Mouse (Mus musculus) MEL (cell line): ENCODE results near the gene Gm609.

Experiments used
- ELF1 ChIP-seq: IDR thresholded peaks from 2 replicates; pipeline ENCODE4 v1.6.1; 2014; ENCODE audit warnings: low read depth, mild to moderate bottlenecking, inconsistent platforms, low read length, improper control_type of control experiment, moderate library complexity
- NRF1 ChIP-seq: IDR thresholded peaks from 2 replicates; pipeline ENCODE4 v1.6.1; 2014; ENCODE audit warnings: low read depth, mild to moderate bottlenecking, inconsistent platforms, low read length, improper control_type of control experiment, moderate library complexity; ENCODE audit not compliant: poor library complexity, insufficient read depth, severe bottlenecking
- POLR2AphosphoS2 ChIP-seq: IDR thresholded peaks from 2 replicates; pipeline ENCODE4 v1.6.1; 2011; ENCODE audit warnings: low read length, improper control_type of control experiment
- USF2 ChIP-seq, 2 experiments: IDR thresholded peaks; 2 replicates each; pipeline ENCODE4 v1.6.1; 2011 to 2012; ENCODE audit warnings: improper control_type of control experiment in 2 of 2, low read length in 2 of 2, borderline replicate concordance in 1 of 2, inconsistent platforms in 1 of 2, low read depth in 1 of 2, mild to moderate bottlenecking in 1 of 2; ENCODE audit not compliant: insufficient read depth in 1 of 2

- TF ChIP-seq POLR2AphosphoS2: no peak
- TF ChIP-seq ELF1: no peak
- TF ChIP-seq USF2 (IDR thresholded peaks at IDR 0.05; ENCODE audit: borderline replicate concordance in 1 of 2, insufficient read depth in 1 of 2, low read depth in 1 of 2, low read length in 2 of 2): no peak
- TF ChIP-seq NRF1: no peak
Measured at GRCm38 (mm10) chr16:45376812-45377211, 116.0 kb downstream of the Gm609 start.
